10 mouse cellular contexts compared by ENCODE assay signal in the genomic region with DNA sequence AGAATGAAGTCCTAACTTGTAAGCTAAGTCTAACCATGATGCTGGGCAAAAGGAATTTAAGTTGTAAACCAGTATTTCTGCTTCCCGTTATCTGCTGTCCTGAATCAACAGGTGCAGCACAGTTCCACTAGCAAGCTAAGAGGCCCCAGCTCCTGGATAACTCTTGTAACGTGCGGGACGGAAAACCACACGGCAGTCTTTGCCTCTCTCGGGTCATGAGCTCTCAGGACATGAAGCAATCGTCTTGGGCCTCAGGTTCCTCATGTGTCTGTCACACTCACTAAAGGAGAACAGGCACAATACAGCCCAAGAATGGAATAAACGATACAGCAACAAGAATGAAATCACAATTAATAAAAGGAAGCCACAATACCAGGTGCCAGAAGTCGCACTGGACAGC.
DNase-seq lines count a peak whose midpoint lies in the region; ATAC-seq and TF ChIP-seq lines count a peak whose summit lies in the region.
"Had no signal": no experiment of that assay in that cellular context is flagged by ENCODE, and none has a peak within 500 bp of the region (broad histone marks: within the 10 kb centered on the region; RNA-seq: fewer than 3 reads in every experiment).

No protein-coding gene starts in this region.

- H3K36me3 ChIP-seq in heart, postnatal 0 days (replicated peaks; ENCODE audit: control insufficient read depth, insufficient read depth, low read length), result peaks cover 4% of the 10 kb centered on the region
- H3K36me3 ChIP-seq in C2C12 (ENCODE audit: control insufficient read depth, insufficient read depth) (peaks cover 33% of the 10 kb centered on the region), macrophage (ENCODE audit: inconsistent target) (no peaks in the 10 kb centered on the region)
- H3K36me3 ChIP-seq: hindbrain, embryonic 15.5 days had no signal

- ATAC-seq in heart, postnatal 0 days (ENCODE audit: insufficient read depth, low read depth), result no peak
- peak; percentile 79 for ATAC-seq in granulocyte monocyte progenitor cell, adult 5-6 weeks (replicated peaks; ENCODE audit: poor library complexity, severe bottlenecking)

- no peak for DNase-seq in heart, postnatal 0 days (ENCODE audit: low spot score)
- no peak for DNase-seq in heart, postnatal 10 days
- no peak for DNase-seq in embryo, embryonic 10.5 days (ENCODE audit: low spot score)
- no peak for DNase-seq in adrenal gland, postnatal 36 days
- DNase-seq: embryo, embryonic 11 days; gastrocnemius, postnatal 14 days had no signal

- H3K4me2 ChIP-seq in heart, postnatal 0 days (ENCODE audit: low read depth, low read length), result no peak overlapping the region
- H3K4me2 ChIP-seq: hindbrain, embryonic 15.5 days had no signal

- TF ChIP-seq EP300 in heart, postnatal 0 days (IDR thresholded peaks at IDR 0.05; ENCODE audit: low read depth), result no peak

- 58% methylated on average over 9 of the region's 9 CpGs for WGBS in heart, postnatal 0 days
- WGBS in macrophage (ENCODE audit: missing documents), result 7% methylated on average over 9 of the region's 9 CpGs

- H3K9ac ChIP-seq in heart, postnatal 0 days (replicated peaks; ENCODE audit: low read depth, low read length), result 0 out of 2 replicates have a peak overlapping the region, but pooled peaks have one; percentile 8
- H3K9ac ChIP-seq: hindbrain, embryonic 15.5 days had no signal

- peaks cover 36% of the 10 kb centered on the region for H3K4me1 ChIP-seq in heart, postnatal 0 days (ENCODE audit: control insufficient read depth, insufficient read depth)

- no peaks in the 10 kb centered on the region for H3K27me3 ChIP-seq in heart, postnatal 0 days (ENCODE audit: control insufficient read depth, insufficient read depth, low read length)
- H3K27me3 ChIP-seq in C2C12 (ENCODE audit: control insufficient read depth, insufficient read depth, insufficient read length), result no peaks in the 10 kb centered on the region
- H3K27me3 ChIP-seq: hindbrain, embryonic 15.5 days had no signal

- H3K27ac ChIP-seq in heart, postnatal 0 days (ENCODE audit: low read depth), result peak overlapping the region; percentile 57
- H3K27ac ChIP-seq in macrophage, result peak overlapping the region; percentile 83
- H3K27ac ChIP-seq: hindbrain, embryonic 15.5 days had no signal

- intact Hi-C loops in heart, postnatal 10 days (cut with DNase I), result no loop called here

- no peak for TF ChIP-seq CTCF in heart, postnatal 0 days (IDR thresholded peaks at IDR 0.05; ENCODE audit: low read depth)
- TF ChIP-seq CTCF in C2C12 (IDR thresholded peaks at IDR 0.05; ENCODE audit: control insufficient read depth, insufficient read depth, insufficient read length), result no peak

- H3K79me2 ChIP-seq in C2C12 (ENCODE audit: control insufficient read depth, insufficient read depth), result peaks cover 100% of the 10 kb centered on the region
- H3K79me2 ChIP-seq in macrophage (ENCODE audit: inconsistent target), result peaks cover 71% of the 10 kb centered on the region

- no peak overlapping the region for H3K4me3 ChIP-seq in heart, postnatal 0 days (ENCODE audit: low read depth, low read length)
- H3K4me3 ChIP-seq in C2C12 (ENCODE audit: insufficient read depth, poor library complexity, severe bottlenecking) (no peak overlapping the region), macrophage (ENCODE audit: inconsistent target) (no peak overlapping the region)
- H3K4me3 ChIP-seq: hindbrain, embryonic 15.5 days had no signal

- no peaks in the 10 kb centered on the region for H3K9me3 ChIP-seq in heart, postnatal 0 days (replicated peaks; ENCODE audit: control insufficient read depth, low read length)
- H3K9me3 ChIP-seq: hindbrain, embryonic 15.5 days had no signal

- no peak overlapping the region for H3ac ChIP-seq in C2C12 (ENCODE audit: control insufficient read depth, insufficient read length, low read depth)

- H3K79me3 ChIP-seq in C2C12 (ENCODE audit: low read depth), result peaks cover 52% of the 10 kb centered on the region

TF ChIP-seq in C2C12, 6 proteins besides CTCF, POLR2A, EP300 and RAD21:
- TF ChIP-seq FOSL1 (IDR thresholded peaks at IDR 0.05; ENCODE audit: insufficient read depth, low read length, poor library complexity, severe bottlenecking) (no peak), CEBPB (IDR thresholded peaks at IDR 0.05; ENCODE audit: low read depth) (no peak), USF1 (IDR thresholded peaks at IDR 0.05; ENCODE audit: low read depth) (no peak), MYOD1 (IDR thresholded peaks at IDR 0.05; ENCODE audit: control insufficient read depth, insufficient read length, low read depth) (peak; percentile 16)
